Mouse (Mus musculus): ENCODE data around the gene Ralgapa2. TPM values are rescaled to one million over a fixed set of nuclear protein-coding genes. Genes with fewer than 3 reads are reported as not detected.
A peak's percentile ranks its signal among the peaks of the same experiment; 100 is the strongest.

Ralgapa2 gene
- polyA plus RNA-seq, 1 experiment from 2014 or later = 11.1 TPM

DNA sequence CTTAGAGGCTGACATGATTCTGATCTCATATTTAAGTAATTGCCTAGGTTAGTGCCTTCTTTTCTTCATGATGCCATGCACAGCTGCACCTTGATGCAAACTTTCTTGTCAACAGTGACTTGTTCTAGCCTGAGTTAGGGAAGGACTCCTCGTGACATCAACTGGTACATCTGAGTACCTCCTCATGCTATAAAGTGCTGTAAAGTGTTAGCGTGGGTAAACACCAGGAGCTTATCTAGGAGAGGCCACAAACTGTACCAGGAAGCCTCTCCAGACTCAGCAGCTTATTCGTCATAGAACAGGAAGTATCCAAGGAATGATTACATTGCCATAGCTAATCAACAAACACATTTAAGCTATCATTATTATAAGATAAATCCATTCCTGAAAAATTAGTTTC is 23.9 kb downstream of the Ralgapa2 start:
- WGBS = 44% methylated on average over 3 of the region's 3 CpGs
- H3K4me3 ChIP-seq (ENCODE audit: low read length) = no peak overlapping the region
- ATAC-seq (replicated peaks; ENCODE audit: extremely low read depth, insufficient read depth, low FRiP score) = no peak
- no peak overlapping the region for H3K4me2 ChIP-seq (ENCODE audit: low read depth, low read length)
- H3K9ac ChIP-seq (ENCODE audit: low read length) = no peak overlapping the region
- peaks cover 11% of the 10 kb centered on the region for H3K36me3 ChIP-seq (ENCODE audit: control insufficient read depth, insufficient read depth)
- H3K27ac ChIP-seq (ENCODE audit: low read length) = no peak overlapping the region
- no peaks in the 10 kb centered on the region for H3K27me3 ChIP-seq (ENCODE audit: control insufficient read depth, insufficient read depth, low read length)
- H3K9me3 ChIP-seq (replicated peaks; ENCODE audit: control insufficient read depth, low read length) = no peaks in the 10 kb centered on the region
- H3K4me1 ChIP-seq (ENCODE audit: control insufficient read depth, insufficient read depth, low read length) = peaks cover 15% of the 10 kb centered on the region

DNA sequence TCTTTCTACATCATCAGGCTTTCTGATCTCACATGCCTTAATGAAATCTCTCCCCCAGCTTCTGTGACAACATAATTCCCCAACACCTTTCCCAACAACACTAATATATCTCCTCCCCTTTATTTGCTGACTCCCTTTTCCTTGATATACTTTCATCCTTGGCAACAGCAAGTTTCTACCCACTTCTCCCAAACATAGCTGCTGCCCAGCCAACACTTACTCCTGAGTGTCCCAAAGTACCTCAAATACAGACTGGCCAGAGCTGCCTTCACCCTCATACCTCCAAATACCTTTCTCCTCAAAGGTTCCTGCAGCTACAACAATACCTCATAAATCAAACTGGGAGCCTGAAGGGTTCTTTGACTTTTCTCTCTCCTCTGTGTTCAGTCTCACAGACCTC is 29.3 kb downstream of the Ralgapa2 start:
- Histone ChIP-seq H3K4me2 (ENCODE audit: low read depth, low read length) (no peak overlapping the region), H3K4me3 (ENCODE audit: low read length) (no peak overlapping the region), H3K4me1 (ENCODE audit: control insufficient read depth, insufficient read depth, low read length) (peaks cover 13% of the 10 kb centered on the region), H3K27me3 (ENCODE audit: control insufficient read depth, insufficient read depth, low read length) (no peaks in the 10 kb centered on the region), H3K9ac (ENCODE audit: low read length) (no peak overlapping the region), H3K36me3 (ENCODE audit: control insufficient read depth, insufficient read depth) (peaks cover 17% of the 10 kb centered on the region), H3K9me3 (replicated peaks; ENCODE audit: control insufficient read depth, low read length) (no peaks in the 10 kb centered on the region), H3K27ac (ENCODE audit: low read length) (no peak overlapping the region)
- ATAC-seq (replicated peaks; ENCODE audit: extremely low read depth, insufficient read depth, low FRiP score) = no peak

DNA sequence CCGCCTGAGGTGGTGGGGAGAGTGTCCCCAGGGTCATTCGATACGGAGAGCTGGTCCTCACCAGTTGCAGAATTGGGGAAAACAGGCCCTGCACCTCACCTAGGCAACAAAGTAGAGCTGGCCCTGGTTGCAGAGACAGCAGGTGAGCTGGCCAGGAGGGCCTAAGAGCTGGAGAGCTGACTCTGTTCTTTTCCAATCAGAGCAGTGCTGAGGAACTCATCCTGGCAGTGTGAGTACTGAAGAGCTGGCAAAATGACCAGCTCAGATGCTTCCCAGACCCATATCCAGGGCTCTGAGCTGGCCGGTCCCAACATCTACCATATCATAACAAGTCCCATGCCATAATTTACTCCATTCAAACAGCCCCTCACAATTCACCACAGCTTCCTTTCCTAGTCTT is 34.7 kb downstream of the Ralgapa2 start:
- Histone ChIP-seq H3K36me3 (ENCODE audit: control insufficient read depth, insufficient read depth) (peaks cover 4% of the 10 kb centered on the region; the same call in 1 of the 2 replicates), H3K4me1 (ENCODE audit: control insufficient read depth, insufficient read depth, low read length) (no peaks in the 10 kb centered on the region; the same call in 1 of the 2 replicates), H3K4me3 (ENCODE audit: low read length) (no peak overlapping the region), H3K27me3 (ENCODE audit: control insufficient read depth, insufficient read depth, low read length) (no peaks in the 10 kb centered on the region), H3K27ac (ENCODE audit: low read length) (no peak overlapping the region), H3K4me2 (ENCODE audit: low read depth, low read length) (no peak overlapping the region), H3K9me3 (replicated peaks; ENCODE audit: control insufficient read depth, low read length) (no peaks in the 10 kb centered on the region), H3K9ac (ENCODE audit: low read length) (no peak overlapping the region)
- ATAC-seq (replicated peaks; ENCODE audit: extremely low read depth, insufficient read depth, low FRiP score) = no peak
- WGBS = 91% methylated on average over 4 of the region's 4 CpGs

DNA sequence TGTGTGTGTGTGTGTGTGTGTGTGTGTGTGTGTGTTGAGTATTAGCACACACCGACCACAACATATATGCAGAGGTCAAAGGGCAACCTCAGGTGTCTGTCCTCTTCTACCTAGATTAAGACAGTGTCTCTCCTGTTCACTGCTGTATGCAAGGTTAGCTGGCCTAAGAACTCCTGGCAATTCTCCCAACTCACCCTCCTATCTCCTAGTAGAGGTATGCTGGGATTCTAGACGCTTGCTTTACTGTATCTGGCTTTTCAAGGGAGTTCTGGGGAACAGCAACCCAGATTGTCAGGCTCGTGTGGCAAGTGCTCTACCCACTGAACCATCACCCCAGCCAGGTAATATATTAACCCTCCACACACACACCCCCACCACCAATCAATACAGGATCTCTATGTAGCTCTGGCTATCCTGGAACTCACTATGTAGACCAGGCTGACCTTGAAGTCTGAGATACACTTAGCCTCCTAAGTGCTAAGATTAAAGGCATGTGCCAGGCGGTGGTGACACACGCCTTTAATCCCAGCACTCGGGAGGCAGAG is 35.6 kb downstream of the Ralgapa2 start:
- WGBS = 64% methylated on average over 6 of the region's 6 CpGs
- peak; percentile 65 for ATAC-seq (replicated peaks; ENCODE audit: extremely low read depth, insufficient read depth, low FRiP score)

DNA sequence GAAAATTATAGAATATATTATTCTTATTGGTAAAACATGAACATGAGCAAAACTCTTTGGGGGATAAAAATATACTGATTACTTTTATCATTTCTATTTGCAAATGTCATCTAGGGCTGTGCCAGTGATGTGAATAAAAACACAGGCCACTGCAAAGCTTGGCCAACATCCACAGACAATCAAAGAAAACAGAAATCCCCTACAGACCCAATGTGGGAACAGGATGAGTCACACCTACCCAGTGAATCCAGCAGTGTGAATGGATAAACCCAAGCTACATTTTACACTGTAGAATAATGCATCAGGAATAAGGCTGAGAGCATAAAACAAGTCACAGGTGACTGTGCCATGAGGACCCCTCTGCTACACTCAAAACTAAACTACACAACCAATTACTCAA is 36.1 kb downstream of the Ralgapa2 start:
- Histone ChIP-seq H3K36me3 (ENCODE audit: control insufficient read depth, insufficient read depth) (0 out of 2 replicates have a peak, but pooled peaks cover 3% of the 10 kb centered on the region), H3K4me3 (ENCODE audit: low read length) (no peak overlapping the region), H3K9ac (ENCODE audit: low read length) (no peak overlapping the region), H3K27me3 (ENCODE audit: control insufficient read depth, insufficient read depth, low read length) (no peaks in the 10 kb centered on the region), H3K4me2 (ENCODE audit: low read depth, low read length) (no peak overlapping the region), H3K4me1 (ENCODE audit: control insufficient read depth, insufficient read depth, low read length) (peaks cover 2% of the 10 kb centered on the region), H3K9me3 (replicated peaks; ENCODE audit: control insufficient read depth, low read length) (no peaks in the 10 kb centered on the region), H3K27ac (ENCODE audit: low read length) (no peak overlapping the region)
- peak; percentile 23; the same call in 1 of the 2 replicates for ATAC-seq (replicated peaks; ENCODE audit: extremely low read depth, insufficient read depth, low FRiP score)

More for the DNA sequence above, 35.6 kb downstream of the Ralgapa2 start:
- H3K27ac ChIP-seq (ENCODE audit: low read length) = no peak overlapping the region
- no peak overlapping the region for H3K9ac ChIP-seq (ENCODE audit: low read length)
- 0 out of 2 replicates have a peak, but pooled peaks cover 3% of the 10 kb centered on the region for H3K36me3 ChIP-seq (ENCODE audit: control insufficient read depth, insufficient read depth)
- no peaks in the 10 kb centered on the region for H3K27me3 ChIP-seq (ENCODE audit: control insufficient read depth, insufficient read depth, low read length)
- H3K4me2 ChIP-seq (ENCODE audit: low read depth, low read length) = no peak overlapping the region
- H3K9me3 ChIP-seq (replicated peaks; ENCODE audit: control insufficient read depth, low read length) = no peaks in the 10 kb centered on the region
- H3K4me1 ChIP-seq (ENCODE audit: control insufficient read depth, insufficient read depth, low read length) = no peaks in the 10 kb centered on the region; the same call in 1 of the 2 replicates
- H3K4me3 ChIP-seq (ENCODE audit: low read length) = no peak overlapping the region

DNA sequence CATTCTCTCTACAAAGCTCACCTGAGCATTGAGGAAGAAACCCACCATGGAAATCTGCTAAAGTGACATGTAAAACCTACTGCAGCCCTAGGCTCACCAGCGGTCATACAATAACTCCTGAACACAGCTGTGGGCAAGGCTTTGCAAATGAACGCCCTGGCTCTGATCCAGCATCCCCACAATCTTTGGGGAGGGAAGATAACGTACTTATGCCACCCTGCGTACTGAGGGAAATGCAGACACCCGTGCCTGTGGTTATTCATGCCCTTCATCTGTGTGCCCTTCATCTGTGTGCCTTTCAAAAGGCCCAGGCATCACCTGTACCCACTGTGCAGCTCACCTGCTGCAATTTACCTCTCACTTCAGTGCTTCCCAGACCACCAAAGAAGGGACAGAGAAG is 41.2 kb downstream of the Ralgapa2 start:
- H3K4me3 ChIP-seq (ENCODE audit: low read length) = no peak overlapping the region
- ATAC-seq (replicated peaks; ENCODE audit: extremely low read depth, insufficient read depth, low FRiP score) = peak; percentile 78
- H3K4me1 ChIP-seq (ENCODE audit: control insufficient read depth, insufficient read depth, low read length) = peaks cover 12% of the 10 kb centered on the region
- no peaks in the 10 kb centered on the region for H3K9me3 ChIP-seq (replicated peaks; ENCODE audit: control insufficient read depth, low read length)
- no peaks in the 10 kb centered on the region for H3K36me3 ChIP-seq (ENCODE audit: control insufficient read depth, insufficient read depth)
- 0 out of 2 replicates have a peak overlapping the region, but pooled peaks have one; percentile 22 for H3K9ac ChIP-seq (ENCODE audit: low read length)
- peak overlapping the region; percentile 51 for H3K27ac ChIP-seq (ENCODE audit: low read length)
- H3K4me2 ChIP-seq (ENCODE audit: low read depth, low read length) = 0 out of 2 replicates have a peak overlapping the region, but pooled peaks have one; percentile 15
- WGBS = 26% methylated on average over 5 of the region's 5 CpGs
- H3K27me3 ChIP-seq (ENCODE audit: control insufficient read depth, insufficient read depth, low read length) = no peaks in the 10 kb centered on the region

DNA sequence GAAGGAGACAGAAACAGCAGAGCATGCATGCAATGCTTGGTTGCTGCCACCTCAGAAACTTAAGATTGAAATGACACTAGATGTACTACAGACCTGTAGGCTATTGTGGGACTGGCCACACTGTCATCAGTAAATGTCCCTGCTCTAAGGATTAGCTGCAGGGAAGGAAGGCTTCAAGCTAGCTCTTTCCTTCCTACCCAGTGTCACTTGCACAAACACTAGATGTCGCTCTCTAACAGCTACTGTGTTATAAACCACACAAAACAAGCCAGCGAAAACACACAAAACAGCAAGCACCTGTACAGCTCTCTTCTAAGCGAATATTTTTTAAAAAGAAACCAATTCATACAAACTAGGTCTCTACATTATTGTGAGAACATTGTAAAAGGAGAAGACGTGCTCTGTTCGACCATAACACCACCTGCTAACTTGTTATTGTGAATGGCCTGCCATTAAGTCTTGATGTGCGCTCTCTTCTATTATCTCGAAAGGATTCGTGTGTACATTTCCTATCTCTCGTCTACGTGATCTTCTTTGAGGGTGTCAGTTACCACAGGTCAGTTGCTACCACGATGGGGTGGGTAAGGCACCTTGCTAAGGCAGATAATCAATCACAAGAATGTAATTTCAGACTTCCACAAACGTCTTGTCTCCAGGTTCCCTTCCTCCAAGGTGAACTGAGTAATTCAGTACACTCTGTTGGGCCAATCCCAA is 42.3 kb downstream of the Ralgapa2 start:
- H3K9ac ChIP-seq (ENCODE audit: low read length) = no peak overlapping the region
- H3K4me1 ChIP-seq (ENCODE audit: control insufficient read depth, insufficient read depth, low read length) = peaks cover 12% of the 10 kb centered on the region
- H3K4me3 ChIP-seq (ENCODE audit: low read length) = no peak overlapping the region
- H3K4me2 ChIP-seq (ENCODE audit: low read depth, low read length) = no peak overlapping the region
- H3K27ac ChIP-seq (ENCODE audit: low read length) = no peak overlapping the region
- 44% methylated on average over 12 of the region's 12 CpGs for WGBS
- H3K27me3 ChIP-seq (ENCODE audit: control insufficient read depth, insufficient read depth, low read length) = no peaks in the 10 kb centered on the region
- ATAC-seq (replicated peaks; ENCODE audit: extremely low read depth, insufficient read depth, low FRiP score) = peak; percentile 62; the same call in 1 of the 2 replicates
- H3K36me3 ChIP-seq (ENCODE audit: control insufficient read depth, insufficient read depth) = no peaks in the 10 kb centered on the region
- no peaks in the 10 kb centered on the region for H3K9me3 ChIP-seq (replicated peaks; ENCODE audit: control insufficient read depth, low read length)

DNA sequence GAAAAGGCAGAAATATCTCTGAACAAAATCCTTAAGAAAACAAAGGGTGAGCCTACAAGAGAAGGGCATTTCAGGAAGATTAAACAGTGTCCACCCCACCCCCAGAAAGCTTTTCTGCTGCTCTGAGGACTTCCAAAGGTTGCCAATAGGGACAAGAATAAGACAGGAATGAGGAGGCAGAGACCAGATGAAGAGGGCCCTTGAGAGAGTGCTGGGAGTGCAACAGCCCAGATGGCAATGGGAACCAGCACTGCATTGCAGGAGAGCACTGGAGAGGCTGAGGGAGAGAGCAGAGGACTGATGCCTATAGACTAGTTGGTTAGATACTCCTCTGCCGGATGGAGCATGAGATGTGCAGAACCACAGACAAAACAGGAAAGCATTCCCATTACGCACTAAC is 43.2 kb downstream of the Ralgapa2 start:
- H3K4me3 ChIP-seq (ENCODE audit: low read length) = no peak overlapping the region
- WGBS = 78% methylated on average over 2 of the region's 2 CpGs
- H3K9ac ChIP-seq (ENCODE audit: low read length) = no peak overlapping the region
- H3K27me3 ChIP-seq (ENCODE audit: control insufficient read depth, insufficient read depth, low read length) = no peaks in the 10 kb centered on the region
- peaks cover 12% of the 10 kb centered on the region for H3K4me1 ChIP-seq (ENCODE audit: control insufficient read depth, insufficient read depth, low read length)
- H3K9me3 ChIP-seq (replicated peaks; ENCODE audit: control insufficient read depth, low read length) = no peaks in the 10 kb centered on the region
- H3K4me2 ChIP-seq (ENCODE audit: low read depth, low read length) = no peak overlapping the region
- no peaks in the 10 kb centered on the region for H3K36me3 ChIP-seq (ENCODE audit: control insufficient read depth, insufficient read depth)
- H3K27ac ChIP-seq (ENCODE audit: low read length) = no peak overlapping the region
- no peak for ATAC-seq (replicated peaks; ENCODE audit: extremely low read depth, insufficient read depth, low FRiP score)

DNA sequence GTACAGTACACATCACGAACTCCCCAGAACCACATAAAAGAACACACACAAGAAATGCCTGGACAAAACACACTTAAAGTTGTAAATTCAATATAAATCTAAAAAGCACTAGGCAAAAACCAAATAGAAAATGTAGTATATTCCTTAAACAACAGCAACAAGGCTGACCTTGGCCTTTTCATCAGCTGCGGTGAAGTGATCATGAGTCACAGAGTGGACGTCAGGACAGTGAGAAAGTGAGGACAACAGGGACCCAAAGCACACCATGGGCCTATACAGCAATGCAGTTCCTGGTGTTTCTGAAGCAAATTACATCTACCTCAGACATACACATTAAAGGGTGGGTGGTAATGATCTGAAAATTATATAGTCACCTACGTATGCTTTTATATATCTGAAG is 44.1 kb downstream of the Ralgapa2 start:
- no peaks in the 10 kb centered on the region for H3K36me3 ChIP-seq (ENCODE audit: control insufficient read depth, insufficient read depth)
- H3K4me2 ChIP-seq (ENCODE audit: low read depth, low read length) = no peak overlapping the region
- H3K4me3 ChIP-seq (ENCODE audit: low read length) = no peak overlapping the region
- no peak overlapping the region for H3K9ac ChIP-seq (ENCODE audit: low read length)
- H3K9me3 ChIP-seq (replicated peaks; ENCODE audit: control insufficient read depth, low read length) = no peaks in the 10 kb centered on the region
- H3K27me3 ChIP-seq (ENCODE audit: control insufficient read depth, insufficient read depth, low read length) = no peaks in the 10 kb centered on the region
- ATAC-seq (replicated peaks; ENCODE audit: extremely low read depth, insufficient read depth, low FRiP score) = no peak
- 90% methylated on average over 4 of the region's 4 CpGs for WGBS
- H3K27ac ChIP-seq (ENCODE audit: low read length) = no peak overlapping the region
- peaks cover 12% of the 10 kb centered on the region for H3K4me1 ChIP-seq (ENCODE audit: control insufficient read depth, insufficient read depth, low read length)
